Mouse (Mus musculus): ENCODE results near the gene Vmn2r83. TPM values are rescaled to one million over a fixed set of nuclear protein-coding genes. Genes with fewer than 3 reads are reported as not detected.

The Vmn2r83 gene
- polyA plus RNA-seq, 1 experiment from 2014 or later = not detected

GRCm38 (mm10) chr10:79526661-79527452 is 58.3 kb downstream of the Vmn2r83 start:
- Histone ChIP-seq H3K4me1 (replicated peaks; ENCODE audit: control insufficient read depth, insufficient read depth, low read length) (no peaks in the 10 kb centered on the region), H3K27ac (ENCODE audit: low read depth, low read length) (no peak overlapping the region), H3K9ac (ENCODE audit: low read length) (no peak overlapping the region), H3K36me3 (ENCODE audit: control insufficient read depth, insufficient read depth, low read length) (no peaks in the 10 kb centered on the region), H3K9me3 (ENCODE audit: control insufficient read depth, low read length) (no peaks in the 10 kb centered on the region), H3K4me3 (ENCODE audit: low read depth, low read length) (no peak overlapping the region), H3K27me3 (ENCODE audit: control insufficient read depth, insufficient read depth, low read length) (no peaks in the 10 kb centered on the region), H3K4me2 (ENCODE audit: low read depth, low read length, severe bottlenecking) (no peak overlapping the region)
- DNase-seq (ENCODE audit: low spot score) = peak; percentile 50
- ATAC-seq (replicated peaks; ENCODE audit: low FRiP score) = no peak
- 88% methylated on average over 12 of the region's 12 CpGs for WGBS

- Histone ChIP-seq H3K9me3 (ENCODE audit: control insufficient read depth, low read length) (no peaks in the 10 kb centered on the region), H3K27me3 (ENCODE audit: control insufficient read depth, insufficient read depth, low read length) (no peaks in the 10 kb centered on the region), H3K9ac (ENCODE audit: low read length) (no peak overlapping the region), H3K4me3 (ENCODE audit: low read depth, low read length) (no peak overlapping the region), H3K36me3 (ENCODE audit: control insufficient read depth, insufficient read depth, low read length) (no peaks in the 10 kb centered on the region), H3K4me2 (ENCODE audit: low read depth, low read length, severe bottlenecking) (no peak overlapping the region), H3K4me1 (replicated peaks; ENCODE audit: control insufficient read depth, insufficient read depth, low read length) (0 out of 2 replicates have a peak, but pooled peaks cover 1% of the 10 kb centered on the region), H3K27ac (ENCODE audit: low read depth, low read length) (no peak overlapping the region)
- DNase-seq (ENCODE audit: low spot score) = peak; percentile 33
- 87% methylated on average over 6 of the region's 6 CpGs for WGBS
- no peak for ATAC-seq (replicated peaks; ENCODE audit: low FRiP score)
These were observed 58.9 kb downstream of the Vmn2r83 start for GRCm38 (mm10) chr10:79527453-79527845.

GRCm38 (mm10) chr10:79528081-79528480 is 59.5 kb downstream of the Vmn2r83 start:
- Histone ChIP-seq H3K4me1 (replicated peaks; ENCODE audit: control insufficient read depth, insufficient read depth, low read length) (0 out of 2 replicates have a peak, but pooled peaks cover 2% of the 10 kb centered on the region), H3K27me3 (ENCODE audit: control insufficient read depth, insufficient read depth, low read length) (no peaks in the 10 kb centered on the region), H3K9me3 (ENCODE audit: control insufficient read depth, low read length) (no peaks in the 10 kb centered on the region), H3K9ac (ENCODE audit: low read length) (no peak overlapping the region), H3K36me3 (ENCODE audit: control insufficient read depth, insufficient read depth, low read length) (no peaks in the 10 kb centered on the region), H3K4me3 (ENCODE audit: low read depth, low read length) (no peak overlapping the region), H3K4me2 (ENCODE audit: low read depth, low read length, severe bottlenecking) (no peak overlapping the region), H3K27ac (ENCODE audit: low read depth, low read length) (no peak overlapping the region)
- ATAC-seq (replicated peaks; ENCODE audit: low FRiP score) (no peak), DNase-seq (ENCODE audit: low spot score) (peak; percentile 27)
- 87% methylated on average over 3 of the region's 3 CpGs for WGBS

- no peak overlapping the region for H3K9ac ChIP-seq (ENCODE audit: low read length)
- no peaks in the 10 kb centered on the region for H3K36me3 ChIP-seq (ENCODE audit: control insufficient read depth, insufficient read depth, low read length)
- peaks cover 7% of the 10 kb centered on the region; the same call in 1 of the 2 replicates for H3K4me1 ChIP-seq (replicated peaks; ENCODE audit: control insufficient read depth, insufficient read depth, low read length)
- H3K27ac ChIP-seq (ENCODE audit: low read depth, low read length) = no peak overlapping the region
- peak; percentile 42 for DNase-seq (ENCODE audit: low spot score)
- H3K4me2 ChIP-seq (ENCODE audit: low read depth, low read length, severe bottlenecking) = no peak overlapping the region
- no peak overlapping the region for H3K4me3 ChIP-seq (ENCODE audit: low read depth, low read length)
- no peaks in the 10 kb centered on the region for H3K27me3 ChIP-seq (ENCODE audit: control insufficient read depth, insufficient read depth, low read length)
- ATAC-seq (replicated peaks; ENCODE audit: low FRiP score) = no peak
- no peaks in the 10 kb centered on the region for H3K9me3 ChIP-seq (ENCODE audit: control insufficient read depth, low read length)
- 84% methylated on average over 8 of the region's 8 CpGs for WGBS
These were observed 61.7 kb downstream of the Vmn2r83 start for GRCm38 (mm10) chr10:79530241-79530640.

GRCm38 (mm10) chr10:79530721-79531120 is 62.2 kb downstream of the Vmn2r83 start:
- H3K27ac ChIP-seq (ENCODE audit: low read depth, low read length) = no peak overlapping the region
- H3K4me2 ChIP-seq (ENCODE audit: low read depth, low read length, severe bottlenecking) = no peak overlapping the region
- WGBS = 94% methylated on average over 13 of the region's 13 CpGs
- H3K4me1 ChIP-seq (replicated peaks; ENCODE audit: control insufficient read depth, insufficient read depth, low read length) = peaks cover 7% of the 10 kb centered on the region; the same call in 1 of the 2 replicates
- no peak overlapping the region for H3K9ac ChIP-seq (ENCODE audit: low read length)
- H3K27me3 ChIP-seq (ENCODE audit: control insufficient read depth, insufficient read depth, low read length) = no peaks in the 10 kb centered on the region
- no peak overlapping the region for H3K4me3 ChIP-seq (ENCODE audit: low read depth, low read length)
- ATAC-seq (replicated peaks; ENCODE audit: low FRiP score) = no peak
- H3K9me3 ChIP-seq (ENCODE audit: control insufficient read depth, low read length) = no peaks in the 10 kb centered on the region
- peak; percentile 47 for DNase-seq (ENCODE audit: low spot score)
- no peaks in the 10 kb centered on the region for H3K36me3 ChIP-seq (ENCODE audit: control insufficient read depth, insufficient read depth, low read length)

GRCm38 (mm10) chr10:79531593-79531992 is 63.1 kb downstream of the Vmn2r83 start:
- H3K4me1 ChIP-seq (replicated peaks; ENCODE audit: control insufficient read depth, insufficient read depth, low read length) = peaks cover 7% of the 10 kb centered on the region; the same call in 1 of the 2 replicates
- 93% methylated on average over 3 of the region's 3 CpGs for WGBS
- no peak overlapping the region for H3K4me3 ChIP-seq (ENCODE audit: low read depth, low read length)
- DNase-seq (ENCODE audit: low spot score) = peak; percentile 28
- ATAC-seq (replicated peaks; ENCODE audit: low FRiP score) = no peak
- no peaks in the 10 kb centered on the region for H3K9me3 ChIP-seq (ENCODE audit: control insufficient read depth, low read length)
- no peak overlapping the region for H3K27ac ChIP-seq (ENCODE audit: low read depth, low read length)
- no peaks in the 10 kb centered on the region for H3K27me3 ChIP-seq (ENCODE audit: control insufficient read depth, insufficient read depth, low read length)
- H3K4me2 ChIP-seq (ENCODE audit: low read depth, low read length, severe bottlenecking) = no peak overlapping the region
- no peak overlapping the region for H3K9ac ChIP-seq (ENCODE audit: low read length)
- no peaks in the 10 kb centered on the region for H3K36me3 ChIP-seq (ENCODE audit: control insufficient read depth, insufficient read depth, low read length)

- Histone ChIP-seq H3K36me3 (ENCODE audit: control insufficient read depth, insufficient read depth, low read length) (no peaks in the 10 kb centered on the region), H3K9me3 (ENCODE audit: control insufficient read depth, low read length) (no peaks in the 10 kb centered on the region), H3K4me3 (ENCODE audit: low read depth, low read length) (peak overlapping the region; percentile 56), H3K27ac (ENCODE audit: low read depth, low read length) (no peak overlapping the region), H3K9ac (ENCODE audit: low read length) (peak overlapping the region; percentile 58), H3K4me2 (ENCODE audit: low read depth, low read length, severe bottlenecking) (peak overlapping the region; percentile 96), H3K27me3 (ENCODE audit: control insufficient read depth, insufficient read depth, low read length) (no peaks in the 10 kb centered on the region), H3K4me1 (replicated peaks; ENCODE audit: control insufficient read depth, insufficient read depth, low read length) (peaks cover 7% of the 10 kb centered on the region; the same call in 1 of the 2 replicates)
- 19% methylated on average over 3 of the region's 3 CpGs for WGBS
- ATAC-seq (replicated peaks; ENCODE audit: low FRiP score) (peak; percentile 5; the same call in 1 of the 2 replicates), DNase-seq (ENCODE audit: low spot score) (peak; percentile 48)
These were observed 64.1 kb downstream of the Vmn2r83 start for GRCm38 (mm10) chr10:79532678-79533077.

GRCm38 (mm10) chr10:79533126-79533911 is 64.8 kb downstream of the Vmn2r83 start, which contains the start of gene Plpp2:
Plpp2 (minus strand) TSS chr10:79533796.
- WGBS = under 1% methylated on average over 52 of the region's 52 CpGs

More at GRCm38 (mm10) chr10:79533126-79533911, 64.8 kb downstream of the Vmn2r83 start, which contains the start of gene Plpp2:
- peak within 1 kb of the TSS; percentile 56 for H3K4me3 ChIP-seq (ENCODE audit: low read depth, low read length)
- peaks cover 7% of the 10 kb centered on the region; the same call in 1 of the 2 replicates for H3K4me1 ChIP-seq (replicated peaks; ENCODE audit: control insufficient read depth, insufficient read depth, low read length)
- no peaks in the 10 kb centered on the region for H3K9me3 ChIP-seq (ENCODE audit: control insufficient read depth, low read length)
- DNase-seq (ENCODE audit: low spot score) (peak; percentile 89), ATAC-seq (replicated peaks; ENCODE audit: low FRiP score) (peak; percentile 79)
- no peaks in the 10 kb centered on the region for H3K36me3 ChIP-seq (ENCODE audit: control insufficient read depth, insufficient read depth, low read length)
- H3K4me2 ChIP-seq (ENCODE audit: low read depth, low read length, severe bottlenecking) = peak within 1 kb of the TSS; percentile 96
- H3K27me3 ChIP-seq (ENCODE audit: control insufficient read depth, insufficient read depth, low read length) = no peaks in the 10 kb centered on the region
- peak within 1 kb of the TSS; percentile 58 for H3K9ac ChIP-seq (ENCODE audit: low read length)
- no peak within 1 kb of the TSS for H3K27ac ChIP-seq (ENCODE audit: low read depth, low read length)
